In genomic region chr4:43560976-43561375, GRCm38 (mm10) we compare ENCODE assay signal across 8 mouse cellular contexts. TPM values are rescaled to one million over a fixed set of nuclear protein-coding genes. Genes with fewer than 3 reads are reported as not detected.
DNase-seq lines count a peak whose midpoint lies in the region; ATAC-seq and TF ChIP-seq lines count a peak whose summit lies in the region.

No protein-coding gene starts in this region.

- peak overlapping the region; percentile 85 for H3K4me3 ChIP-seq in heart, embryonic 13.5 days
- H3K4me3 ChIP-seq in E14TG2a.4 (replicated peaks; ENCODE audit: low read length), result peak overlapping the region; percentile 94
- H3K4me3 ChIP-seq in heart, postnatal 0 days (ENCODE audit: low read depth, low read length), result peak overlapping the region; percentile 87
- peak overlapping the region; percentile 91 for H3K4me3 ChIP-seq in midbrain, embryonic 11.5 days (ENCODE audit: low read depth, low read length)

- H3K27me3 ChIP-seq in heart, embryonic 13.5 days (replicated peaks), result no peaks in the 10 kb centered on the region
- H3K27me3 ChIP-seq in E14TG2a.4 (ENCODE audit: insufficient read depth, low read length), result no peaks in the 10 kb centered on the region
- no peaks in the 10 kb centered on the region for H3K27me3 ChIP-seq in heart, postnatal 0 days (ENCODE audit: control insufficient read depth, insufficient read depth, low read length)
- H3K27me3 ChIP-seq in midbrain, embryonic 11.5 days (ENCODE audit: control insufficient read depth, insufficient read depth, low read length), result no peaks in the 10 kb centered on the region

- H3K4me1 ChIP-seq in heart, embryonic 13.5 days, result peaks cover 58% of the 10 kb centered on the region
- H3K4me1 ChIP-seq in E14TG2a.4 (replicated peaks; ENCODE audit: low read depth, low read length), result peaks cover 74% of the 10 kb centered on the region
- H3K4me1 ChIP-seq in heart, postnatal 0 days (ENCODE audit: control insufficient read depth, insufficient read depth), result peaks cover 55% of the 10 kb centered on the region
- H3K4me1 ChIP-seq in midbrain, embryonic 11.5 days (ENCODE audit: control insufficient read depth, insufficient read depth, low read length), result peaks cover 33% of the 10 kb centered on the region

- no peak for TF ChIP-seq CTCF in E14TG2a.4 (conservative IDR thresholded peaks at IDR 0.05; ENCODE audit: low read length)
- TF ChIP-seq CTCF in heart, postnatal 0 days (IDR thresholded peaks at IDR 0.05; ENCODE audit: low read depth), result no peak

- H3K36me3 ChIP-seq in heart, embryonic 13.5 days, result peaks cover 43% of the 10 kb centered on the region
- H3K36me3 ChIP-seq in E14TG2a.4 (ENCODE audit: insufficient read depth, low read length), result peaks cover 47% of the 10 kb centered on the region
- peaks cover 30% of the 10 kb centered on the region for H3K36me3 ChIP-seq in heart, postnatal 0 days (replicated peaks; ENCODE audit: control insufficient read depth, insufficient read depth, low read length)
- H3K36me3 ChIP-seq in midbrain, embryonic 11.5 days (ENCODE audit: control insufficient read depth, insufficient read depth, low read length), result peaks cover 4% of the 10 kb centered on the region; the same call in 1 of the 2 replicates

- TF ChIP-seq EP300 in heart, postnatal 0 days (IDR thresholded peaks at IDR 0.05; ENCODE audit: low read depth), result no peak

- H3K27ac ChIP-seq in heart, embryonic 13.5 days (replicated peaks), result peak overlapping the region; percentile 100
- H3K27ac ChIP-seq in heart, postnatal 0 days (ENCODE audit: low read depth), result peak overlapping the region; percentile 99
- no peak overlapping the region for H3K27ac ChIP-seq in midbrain, embryonic 11.5 days (ENCODE audit: low read depth, low read length)

- peak overlapping the region; percentile 86 for H3K4me2 ChIP-seq in heart, embryonic 13.5 days
- peak overlapping the region; percentile 81 for H3K4me2 ChIP-seq in heart, postnatal 0 days (ENCODE audit: low read depth, low read length)
- H3K4me2 ChIP-seq in midbrain, embryonic 11.5 days, result peak overlapping the region; percentile 70

- no peak for ATAC-seq in heart, embryonic 13.5 days (ENCODE audit: extremely low read depth, insufficient number of reproducible peaks, low FRiP score, low TSS enrichment)
- no peak for ATAC-seq in heart, postnatal 0 days (ENCODE audit: insufficient read depth, low read depth)
- ATAC-seq in midbrain, embryonic 11.5 days (ENCODE audit: low FRiP score), result no peak

- WGBS in heart, embryonic 13.5 days, result 6% methylated on average over 2 of the region's 2 CpGs
- WGBS in heart, postnatal 0 days, result 2% methylated on average over 2 of the region's 2 CpGs
- WGBS in midbrain, embryonic 11.5 days, result 50% methylated on average over 2 of the region's 2 CpGs

- H3K9me3 ChIP-seq in heart, embryonic 13.5 days, result no peaks in the 10 kb centered on the region
- H3K9me3 ChIP-seq in E14TG2a.4 (ENCODE audit: low read length), result no peaks in the 10 kb centered on the region
- no peaks in the 10 kb centered on the region for H3K9me3 ChIP-seq in heart, postnatal 0 days (replicated peaks; ENCODE audit: control insufficient read depth, low read length)
- no peaks in the 10 kb centered on the region for H3K9me3 ChIP-seq in midbrain, embryonic 11.5 days (ENCODE audit: control insufficient read depth, low read length)

- H3K9ac ChIP-seq in heart, embryonic 13.5 days, result peak overlapping the region; percentile 98
- peak overlapping the region; percentile 93 for H3K9ac ChIP-seq in heart, postnatal 0 days (replicated peaks; ENCODE audit: low read depth, low read length)
- peak overlapping the region; percentile 96 for H3K9ac ChIP-seq in midbrain, embryonic 11.5 days (ENCODE audit: low read length)

- DNase-seq in heart, adult 11 months, result no peak
- DNase-seq in heart, postnatal 0 days (ENCODE audit: low spot score), result no peak
- no peak for DNase-seq in midbrain, embryonic 11.5 days (ENCODE audit: low spot score, missing footprints)
- no peak for DNase-seq in adrenal gland, adult 8-10 months
- DNase-seq in urinary bladder, postnatal 14 days (ENCODE audit: low spot score), result no peak
- DNase-seq in left cerebral cortex, adult 8-10 months (ENCODE audit: low spot score in 2 of 2), result no peak

RNA-seq across cellular contexts. Expression of gene Creb3, which starts 1.2 kb away (rescaled TPM):
- polyA plus RNA-seq in heart, embryonic 13.5 days (2015; fragmentation: Nextera tagmentation; extraction: Ambion mirVana), result 57.8 and 59.1 TPM in 2 replicates
- total RNA-seq in heart, postnatal 0 days (2014; rRNA removed; ENCODE audit: low replicate concordance), result 30.1 and 46.3 TPM in 2 replicates
- polyA plus RNA-seq in heart, postnatal 0 days (2015; fragmentation: Nextera tagmentation; extraction: Ambion mirVana), result 49.1 and 53.4 TPM in 2 replicates
- polyA plus RNA-seq in midbrain, embryonic 11.5 days (2014; fragmentation: Nextera tagmentation; extraction: Ambion mirVana), result 46.4 and 54.5 TPM in 2 replicates
- total RNA-seq in adrenal gland, adult 8-10 months (2022), result 100 to 1,000 TPM; 141 to 201 (median 150) TPM
- total RNA-seq in left cerebral cortex, adult 8-10 months (2022), result 10 to 100 TPM; 68.2 to 77.9 (median 73.6) TPM

RNA-seq across cellular contexts. Expression of gene Tln1, which starts 1.5 kb away (rescaled TPM):
- polyA plus RNA-seq in heart, embryonic 13.5 days (2015; fragmentation: Nextera tagmentation; extraction: Ambion mirVana), result 76.9 and 78.1 TPM in 2 replicates
- 141 and 185 TPM in 2 replicates for total RNA-seq in heart, postnatal 0 days (2014; rRNA removed; ENCODE audit: low replicate concordance)
- polyA plus RNA-seq in heart, postnatal 0 days (2015; fragmentation: Nextera tagmentation; extraction: Ambion mirVana), result 67.1 and 77.2 TPM in 2 replicates
- polyA plus RNA-seq in midbrain, embryonic 11.5 days (2014; fragmentation: Nextera tagmentation; extraction: Ambion mirVana), result 38.4 and 40.4 TPM in 2 replicates
- 100 to 1,000 TPM; 249 to 319 (median 289) TPM for total RNA-seq in adrenal gland, adult 8-10 months (2022)
- total RNA-seq in left cerebral cortex, adult 8-10 months (2022), result 10 to 100 TPM; 38.8 to 55.7 (median 46.1) TPM

RNA-seq across cellular contexts. Expression of gene Rgp1, which starts 17.5 kb away (rescaled TPM):
- polyA plus RNA-seq in heart, embryonic 13.5 days (2015; fragmentation: Nextera tagmentation; extraction: Ambion mirVana), result 20.6 and 21.4 TPM in 2 replicates
- 12.4 and 21.1 TPM in 2 replicates for total RNA-seq in heart, postnatal 0 days (2014; rRNA removed; ENCODE audit: low replicate concordance)
- 10.8 and 10.9 TPM in 2 replicates for polyA plus RNA-seq in heart, postnatal 0 days (2015; fragmentation: Nextera tagmentation; extraction: Ambion mirVana)
- polyA plus RNA-seq in midbrain, embryonic 11.5 days (2014; fragmentation: Nextera tagmentation; extraction: Ambion mirVana), result 22.0 and 25.2 TPM in 2 replicates
- total RNA-seq in adrenal gland, adult 8-10 months (2022), result 10 to 100 TPM; 41.0 to 66.1 (median 56.9) TPM
- total RNA-seq in left cerebral cortex, adult 8-10 months (2022), result 10 to 100 TPM; 47.0 to 60.5 (median 49.8) TPM

RNA-seq across cellular contexts. Expression of gene Gba2, which starts 17.7 kb away (rescaled TPM):
- polyA plus RNA-seq in heart, embryonic 13.5 days (2015; fragmentation: Nextera tagmentation; extraction: Ambion mirVana), result 20.3 and 22.4 TPM in 2 replicates
- 11.0 and 16.7 TPM in 2 replicates for total RNA-seq in heart, postnatal 0 days (2014; rRNA removed; ENCODE audit: low replicate concordance)
- polyA plus RNA-seq in heart, postnatal 0 days (2015; fragmentation: Nextera tagmentation; extraction: Ambion mirVana), result 14.0 TPM in 2 replicates
- 24.5 and 26.1 TPM in 2 replicates for polyA plus RNA-seq in midbrain, embryonic 11.5 days (2014; fragmentation: Nextera tagmentation; extraction: Ambion mirVana)
- 10 to 100 TPM; 11.1 to 19.1 (median 15.7) TPM for total RNA-seq in adrenal gland, adult 8-10 months (2022)
- total RNA-seq in left cerebral cortex, adult 8-10 months (2022), result 10 to 100 TPM; 62.1 to 69.7 (median 65.6) TPM

RNA-seq across cellular contexts. Expression of gene Msmp, which starts 23.3 kb away (rescaled TPM):
- 0.62 and 2.1 TPM in 2 replicates for polyA plus RNA-seq in heart, embryonic 13.5 days (2015; fragmentation: Nextera tagmentation; extraction: Ambion mirVana)
- not detected in 2 replicates for total RNA-seq in heart, postnatal 0 days (2014; rRNA removed; ENCODE audit: low replicate concordance)
- 1.2 TPM in 1 of 2 replicates, not detected in the other for polyA plus RNA-seq in heart, postnatal 0 days (2015; fragmentation: Nextera tagmentation; extraction: Ambion mirVana)
- 0.63 TPM in 1 of 2 replicates, not detected in the other for polyA plus RNA-seq in midbrain, embryonic 11.5 days (2014; fragmentation: Nextera tagmentation; extraction: Ambion mirVana)
- total RNA-seq in adrenal gland, adult 8-10 months (2022), result 1 to 10 TPM; 2.0 to 2.7 (median 2.4) TPM
- total RNA-seq in left cerebral cortex, adult 8-10 months (2022), result 1 to 10 TPM in 1 of 4 experiments, not detected in 3; 1.1 TPM
